Mouse (Mus musculus) limb, embryonic 15.5 days (tissue): ENCODE data around the gene Magi2. TPM values are rescaled to one million over a fixed set of nuclear protein-coding genes. Genes with fewer than 3 reads are reported as not detected.

Experiments used
- ATAC-seq: fragments of 200-750 bp; cut with Nextera tagmentation; 2 replicates; pipeline ENCODE4 v1.8.0; 2017; ENCODE audit warnings: low read depth, moderate TSS enrichment; ENCODE audit not compliant: insufficient number of reproducible peaks, low FRiP score, low TSS enrichment
- H3K27ac ChIP-seq: fragments of 300-500 bp; sonication (generic); 2 replicates; pipeline ENCODE4 v1.5.1; 2015; ENCODE audit warnings: moderate library complexity, mild to moderate bottlenecking, inconsistent platforms
- H3K27me3 ChIP-seq: fragments of 300-500 bp; sonication (generic); 2 replicates; pipeline ENCODE4 v1.6.1; 2015; ENCODE audit warnings: inconsistent platforms
- H3K36me3 ChIP-seq: fragments of 300-500 bp; sonication (generic); 2 replicates; pipeline ENCODE4 v1.6.1; 2015; ENCODE audit warnings: inconsistent platforms
- H3K4me1 ChIP-seq: fragments of 300-500 bp; sonication (generic); 2 replicates; pipeline ENCODE4 v1.6.1; 2015; ENCODE audit warnings: inconsistent platforms
- H3K4me2 ChIP-seq: fragments of 300-500 bp; sonication (generic); 2 replicates; pipeline ENCODE4 v1.6.1; 2015; ENCODE audit warnings: mild to moderate bottlenecking, inconsistent platforms
- H3K4me3 ChIP-seq: fragments of 300-500 bp; sonication (generic); 2 replicates; pipeline ENCODE4 v1.5.1; 2015; ENCODE audit warnings: mild to moderate bottlenecking, inconsistent platforms
- H3K9ac ChIP-seq: fragments of 300-500 bp; sonication (generic); 2 replicates; pipeline ENCODE4 v1.6.1; 2015; ENCODE audit warnings: inconsistent platforms
- H3K9me3 ChIP-seq: fragments of 300-500 bp; sonication (generic); 2 replicates; pipeline ENCODE4 v1.6.1; 2016; ENCODE audit warnings: inconsistent platforms
- WGBS: fragments of 180-500 bp; shearing (Covaris S2); methylation state at CpG from one replicate; pipeline ENCODE4 v1.1.7; 2015; 5-methylcytosine and 5-hydroxymethylcytosine counted together
- polyA plus RNA-seq: library from polyadenylated mRNA; unstranded; fragments of >200 nt; fragmentation: Nextera tagmentation; extraction: Ambion mirVana; gene quantifications from 2 replicates; pipeline ENCODE4 v1.2.1, GENCODE M21; 2015

Magi2 gene
- polyA plus RNA-seq, 1 experiment from 2014 or later, result 5.3 TPM

DNA sequence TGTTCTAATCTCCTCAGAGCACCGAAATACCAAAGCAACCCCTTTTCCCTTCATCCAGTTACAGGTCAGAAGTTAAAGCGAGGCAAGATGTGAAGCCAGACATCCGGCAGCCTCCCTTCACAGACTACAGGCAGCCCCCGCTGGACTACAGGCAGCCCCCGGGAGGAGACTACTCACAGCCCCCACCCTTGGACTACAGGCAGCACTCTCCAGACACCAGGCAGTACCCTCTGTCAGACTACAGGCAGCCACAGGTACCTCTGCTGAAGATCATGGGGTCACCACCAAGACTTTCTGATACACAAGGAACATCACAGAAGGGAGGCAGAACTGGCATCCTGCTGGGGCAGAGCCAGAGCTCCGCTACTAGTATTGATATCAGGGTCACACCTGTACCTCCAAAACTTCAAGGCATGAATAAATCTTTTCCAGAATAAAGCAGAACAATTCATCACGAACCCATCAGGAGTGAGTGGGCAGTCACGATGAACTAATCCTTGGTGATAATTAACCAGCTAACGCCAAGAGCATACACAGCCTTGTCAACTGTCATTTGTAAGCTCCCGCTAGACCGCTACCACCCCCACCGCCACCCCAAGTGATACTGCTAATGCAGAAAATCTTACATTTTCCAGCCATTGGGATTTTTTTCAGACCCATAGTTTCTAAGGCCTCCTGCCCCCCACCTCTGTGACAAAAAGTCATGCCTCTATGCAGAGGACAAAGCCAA, 1382.5 kb downstream of the Magi2 start:
- H3K4me2 ChIP-seq, result no peak overlapping the region
- no peak for ATAC-seq
- H3K4me3 ChIP-seq, result no peak overlapping the region

DNA sequence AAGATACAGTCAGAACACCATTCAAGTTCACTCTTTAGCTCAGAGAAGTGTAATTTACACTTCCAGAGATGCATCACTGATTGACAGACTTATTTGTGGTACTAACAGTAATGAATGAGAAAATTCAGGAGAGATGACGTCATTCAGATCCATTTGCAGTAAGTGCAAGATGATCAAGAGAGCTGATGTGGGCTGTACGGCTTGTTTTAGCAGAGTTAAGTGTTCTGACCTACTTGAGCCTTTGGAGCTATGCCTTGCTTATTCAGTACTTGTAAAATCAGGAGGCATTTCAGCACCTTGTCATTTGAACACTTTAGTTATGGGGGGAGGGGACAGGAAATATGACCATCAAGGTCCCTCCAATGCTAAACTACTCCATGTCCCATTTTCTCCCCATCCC, 1383.8 kb downstream of the Magi2 start:
- no peaks in the 10 kb centered on the region for H3K4me1 ChIP-seq
- 75% methylated on average over 2 of the region's 2 CpGs for WGBS

More for the DNA sequence above, 1382.5 kb downstream of the Magi2 start:
- no peaks in the 10 kb centered on the region for H3K27me3 ChIP-seq
- no peaks in the 10 kb centered on the region for H3K9me3 ChIP-seq
- H3K4me1 ChIP-seq, result no peaks in the 10 kb centered on the region
- H3K9ac ChIP-seq, result no peak overlapping the region
- H3K36me3 ChIP-seq, result no peaks in the 10 kb centered on the region
- WGBS, result 86% methylated on average over 12 of the region's 12 CpGs
- H3K27ac ChIP-seq, result no peak overlapping the region

DNA sequence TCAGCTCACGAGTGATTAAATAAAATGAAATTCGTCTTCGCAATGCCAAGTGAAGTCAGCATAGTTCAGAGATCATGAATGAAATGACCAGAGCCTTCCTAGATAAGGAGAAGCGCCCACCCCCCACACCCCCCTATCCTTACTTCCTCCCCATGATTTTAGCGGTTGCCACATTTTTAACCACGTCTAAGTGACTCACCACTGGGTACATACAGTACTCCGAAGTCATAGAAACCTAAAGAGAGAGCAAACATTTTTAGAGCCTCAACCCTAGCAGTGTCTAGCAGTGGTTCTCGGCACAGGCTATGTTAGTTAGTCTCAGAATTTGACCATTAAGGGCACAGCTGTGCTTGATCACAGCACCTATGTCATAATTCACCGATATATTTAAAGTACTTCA, 1385.8 kb downstream of the Magi2 start:
- Histone ChIP-seq H3K4me3 (no peak overlapping the region), H3K27me3 (no peaks in the 10 kb centered on the region), H3K9me3 (no peaks in the 10 kb centered on the region), H3K36me3 (no peaks in the 10 kb centered on the region), H3K27ac (no peak overlapping the region), H3K9ac (no peak overlapping the region), H3K4me2 (no peak overlapping the region), H3K4me1 (no peaks in the 10 kb centered on the region)
- WGBS, result 68% methylated on average over 9 of the region's 9 CpGs
- ATAC-seq, result no peak

More for the DNA sequence above, 1383.8 kb downstream of the Magi2 start:
- no peak for ATAC-seq
- H3K9ac ChIP-seq, result no peak overlapping the region
- H3K27me3 ChIP-seq, result no peaks in the 10 kb centered on the region
- no peaks in the 10 kb centered on the region for H3K9me3 ChIP-seq
- H3K36me3 ChIP-seq, result no peaks in the 10 kb centered on the region
- H3K4me3 ChIP-seq, result no peak overlapping the region
- H3K27ac ChIP-seq, result no peak overlapping the region
- no peak overlapping the region for H3K4me2 ChIP-seq

DNA sequence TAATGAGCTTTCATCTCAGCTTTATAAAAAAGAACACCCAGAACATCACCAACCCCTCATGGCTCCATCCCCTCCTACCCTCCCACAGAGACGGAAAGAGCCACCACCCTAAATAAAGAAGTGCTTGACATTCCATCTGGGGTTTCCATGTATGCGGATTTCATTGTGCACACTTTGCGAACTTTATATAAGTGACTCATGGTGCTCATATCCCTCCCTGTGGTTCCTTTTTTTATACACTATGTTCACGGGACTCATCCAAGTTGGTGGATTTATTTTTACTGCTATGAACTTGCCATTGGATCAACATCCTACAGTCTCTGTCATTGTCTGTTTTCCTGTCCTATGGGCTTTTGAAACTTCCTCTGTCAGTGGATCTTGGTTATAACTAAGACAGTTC, 1388.1 kb downstream of the Magi2 start:
- H3K27ac ChIP-seq, result no peak overlapping the region
- 73% methylated on average over 4 of the region's 4 CpGs for WGBS
- H3K36me3 ChIP-seq, result no peaks in the 10 kb centered on the region
- H3K9me3 ChIP-seq, result no peaks in the 10 kb centered on the region
- no peak overlapping the region for H3K4me2 ChIP-seq
- ATAC-seq, result no peak
- H3K4me1 ChIP-seq, result no peaks in the 10 kb centered on the region
- no peak overlapping the region for H3K9ac ChIP-seq
- no peaks in the 10 kb centered on the region for H3K27me3 ChIP-seq
- no peak overlapping the region for H3K4me3 ChIP-seq

DNA sequence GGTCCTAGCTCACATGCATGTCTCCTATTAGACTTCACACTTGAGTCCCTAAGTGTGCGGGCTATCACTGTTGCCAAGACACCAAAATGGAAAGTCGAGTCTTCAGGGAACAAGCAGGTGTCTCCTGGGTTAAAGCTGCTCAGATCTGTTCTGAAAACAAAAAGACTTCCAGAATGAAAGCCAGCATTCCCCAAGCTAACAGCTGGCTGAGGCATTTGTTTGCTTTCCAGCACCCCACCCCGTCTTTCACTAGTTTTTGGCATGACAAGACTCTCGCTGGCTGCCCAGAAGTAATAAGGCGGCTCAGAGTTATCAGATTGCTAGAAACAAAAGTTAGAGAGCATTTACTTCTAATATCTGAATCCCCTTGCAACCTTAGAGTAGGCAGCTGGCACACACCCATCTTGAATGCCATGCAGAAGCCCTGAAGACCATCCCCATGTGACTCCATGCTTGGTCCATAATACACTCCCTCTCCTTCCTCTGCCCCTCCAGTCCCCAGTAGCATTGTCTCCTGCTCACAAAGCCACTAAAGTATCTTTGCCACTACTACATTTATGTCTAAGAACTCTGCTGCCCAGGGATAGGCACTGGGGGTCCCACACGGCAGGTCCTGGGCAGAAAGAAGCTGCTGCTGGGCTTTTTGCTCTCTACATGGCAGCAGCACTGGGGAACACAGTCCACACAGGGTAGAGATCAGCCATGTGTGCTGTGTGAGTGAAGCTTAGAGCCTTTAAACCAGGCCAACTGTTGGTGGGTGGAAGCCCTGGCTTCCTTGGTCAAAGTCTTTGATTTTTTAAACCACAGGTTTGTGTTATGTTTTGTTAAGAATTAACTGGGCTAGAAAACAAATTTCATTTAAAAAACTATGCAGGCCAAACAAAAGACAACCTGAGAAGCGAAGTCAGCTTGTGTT, 1394.0 kb downstream of the Magi2 start:
- Histone ChIP-seq H3K4me1 (0 out of 2 replicates have a peak, but pooled peaks cover 3% of the 10 kb centered on the region), H3K27me3 (no peaks in the 10 kb centered on the region), H3K27ac (0 out of 2 replicates have a peak overlapping the region, but pooled peaks have one; percentile 43), H3K9me3 (no peaks in the 10 kb centered on the region), H3K9ac (no peak overlapping the region), H3K4me3 (no peak overlapping the region), H3K36me3 (no peaks in the 10 kb centered on the region), H3K4me2 (no peak overlapping the region)
- WGBS, result 70% methylated on average over 7 of the region's 7 CpGs
- ATAC-seq, result no peak

DNA sequence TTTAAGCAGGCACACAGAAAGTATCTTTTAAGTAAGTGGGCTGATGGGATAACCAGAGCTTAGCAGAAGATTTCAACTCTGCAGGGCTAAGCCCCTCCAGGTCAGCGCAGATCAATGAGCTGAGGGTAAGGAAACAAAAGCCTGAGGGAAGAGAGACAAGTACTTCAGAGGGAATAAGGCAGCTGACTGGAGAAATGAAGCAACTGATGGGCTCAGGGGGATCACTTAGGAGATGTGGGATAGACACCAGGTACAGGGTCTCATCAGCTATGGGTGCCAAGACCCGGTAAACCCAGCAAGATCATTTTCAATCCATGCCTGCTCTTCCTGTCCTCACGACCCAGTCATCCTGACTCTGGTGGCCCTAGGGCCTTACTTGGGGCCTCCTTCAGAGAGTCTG, 1395.6 kb downstream of the Magi2 start:
- Histone ChIP-seq H3K4me3 (no peak overlapping the region), H3K4me2 (no peak overlapping the region), H3K4me1 (0 out of 2 replicates have a peak, but pooled peaks cover 3% of the 10 kb centered on the region), H3K9me3 (no peaks in the 10 kb centered on the region), H3K27me3 (no peaks in the 10 kb centered on the region), H3K27ac (no peak overlapping the region), H3K9ac (no peak overlapping the region), H3K36me3 (no peaks in the 10 kb centered on the region)
- WGBS, result 77% methylated on average over 3 of the region's 3 CpGs
- ATAC-seq, result no peak

DNA sequence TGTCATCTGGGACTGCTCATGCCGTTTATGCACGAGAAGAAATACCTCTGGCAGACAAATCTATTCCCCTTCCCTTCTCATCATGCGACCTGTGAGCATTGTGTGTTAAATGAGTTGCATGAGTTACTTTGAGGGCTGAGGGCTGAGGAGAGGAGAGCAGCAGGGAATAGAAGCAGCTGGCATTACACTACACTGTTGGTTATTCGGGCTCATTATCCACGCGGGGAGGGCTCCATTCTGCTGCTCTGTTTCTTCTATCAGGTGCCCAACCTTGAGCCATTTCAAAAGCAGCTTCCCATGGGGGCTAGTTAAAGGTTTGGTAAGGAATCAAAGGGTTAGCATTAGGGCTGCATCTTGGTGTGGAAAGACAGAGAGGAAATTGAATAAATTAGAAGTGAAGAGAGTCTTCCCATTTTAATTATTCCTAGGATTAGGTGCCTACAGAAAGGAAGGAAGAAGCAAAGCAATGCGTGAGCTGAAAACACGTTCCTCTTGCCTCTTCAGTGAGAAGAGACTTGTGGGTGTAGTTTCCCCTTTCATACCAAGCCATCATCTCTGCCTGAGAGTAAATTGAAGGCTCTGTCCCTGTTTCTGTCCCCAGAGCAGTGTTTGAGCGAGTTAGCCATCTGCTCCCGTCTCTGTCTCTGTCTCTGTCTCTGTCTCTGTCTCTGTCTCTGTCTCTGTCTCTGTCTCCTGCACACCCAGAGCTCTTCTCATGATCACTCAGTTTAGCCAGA, 1396.2 kb downstream of the Magi2 start:
- no peak overlapping the region for H3K4me2 ChIP-seq
- ATAC-seq, result no peak
- WGBS, result 55% methylated on average over 10 of the region's 10 CpGs
- no peak overlapping the region for H3K9ac ChIP-seq
- no peaks in the 10 kb centered on the region for H3K36me3 ChIP-seq
- no peak overlapping the region for H3K4me3 ChIP-seq
- 0 out of 2 replicates have a peak, but pooled peaks cover 3% of the 10 kb centered on the region for H3K4me1 ChIP-seq
- no peaks in the 10 kb centered on the region for H3K9me3 ChIP-seq
- no peak overlapping the region for H3K27ac ChIP-seq
- H3K27me3 ChIP-seq, result no peaks in the 10 kb centered on the region

DNA sequence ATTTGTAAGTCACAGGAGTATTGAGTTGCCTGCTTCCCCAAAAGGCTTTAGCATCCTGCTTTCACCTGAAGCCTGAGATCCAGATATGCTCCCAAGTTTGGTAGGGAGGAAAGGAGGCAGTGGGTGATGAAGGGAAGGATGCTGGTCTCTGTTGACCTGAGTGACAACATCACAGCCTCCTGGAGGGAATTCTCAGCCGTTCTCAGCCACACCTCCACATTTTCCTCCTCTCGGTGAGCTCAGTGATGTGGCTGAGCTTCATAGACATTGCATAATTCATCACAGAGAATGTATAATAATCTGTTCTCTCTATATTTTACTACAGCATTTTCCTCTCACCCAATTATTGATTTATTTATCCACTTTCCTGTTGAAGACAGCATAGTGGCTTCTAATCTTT, 1398.3 kb downstream of the Magi2 start:
- H3K9me3 ChIP-seq, result no peaks in the 10 kb centered on the region
- H3K9ac ChIP-seq, result no peak overlapping the region
- ATAC-seq, result no peak
- no peak overlapping the region for H3K4me3 ChIP-seq
- 0 out of 2 replicates have a peak, but pooled peaks cover 3% of the 10 kb centered on the region for H3K4me1 ChIP-seq
- H3K36me3 ChIP-seq, result no peaks in the 10 kb centered on the region
- 59% methylated on average over 2 of the region's 2 CpGs for WGBS
- no peak overlapping the region for H3K4me2 ChIP-seq
- no peaks in the 10 kb centered on the region for H3K27me3 ChIP-seq
- H3K27ac ChIP-seq, result no peak overlapping the region

DNA sequence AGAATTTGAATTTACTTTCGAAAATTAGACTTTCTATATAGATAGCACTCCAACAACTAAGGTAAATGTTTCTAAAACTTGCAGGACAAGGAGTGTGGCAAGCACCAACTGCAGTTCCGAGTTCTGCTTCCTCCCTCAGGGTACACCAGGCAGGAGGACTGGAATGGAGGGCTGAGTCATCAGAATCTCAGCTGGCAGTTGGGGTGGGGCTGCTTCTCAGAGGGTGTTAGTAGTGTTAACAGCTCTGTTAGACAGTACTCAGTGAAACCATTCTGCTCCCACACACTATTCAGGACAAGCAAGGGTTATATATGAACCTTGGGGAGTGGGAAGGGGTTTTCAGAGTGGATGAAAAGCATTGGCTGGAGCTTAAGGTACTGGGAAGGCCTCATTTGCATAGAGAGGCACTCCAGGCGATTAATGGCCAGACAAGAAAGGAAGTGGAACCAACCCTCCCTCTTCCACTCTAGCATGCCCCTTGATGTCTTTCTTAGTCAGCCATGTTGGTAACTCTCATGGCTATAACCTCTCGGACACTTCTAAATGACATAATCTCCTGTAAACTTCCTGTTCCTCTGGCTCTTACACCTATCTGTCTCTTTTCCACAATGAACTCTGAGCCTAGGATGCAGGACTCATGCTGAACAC, 1402.2 kb downstream of the Magi2 start:
- H3K4me3 ChIP-seq, result no peak overlapping the region
- ATAC-seq, result no peak
- H3K9me3 ChIP-seq, result no peaks in the 10 kb centered on the region
- H3K27me3 ChIP-seq, result no peaks in the 10 kb centered on the region
- H3K4me1 ChIP-seq, result no peaks in the 10 kb centered on the region
- 61% methylated on average over 4 of the region's 4 CpGs for WGBS
- no peak overlapping the region for H3K9ac ChIP-seq
- H3K36me3 ChIP-seq, result no peaks in the 10 kb centered on the region
- no peak overlapping the region for H3K27ac ChIP-seq
- no peak overlapping the region for H3K4me2 ChIP-seq

DNA sequence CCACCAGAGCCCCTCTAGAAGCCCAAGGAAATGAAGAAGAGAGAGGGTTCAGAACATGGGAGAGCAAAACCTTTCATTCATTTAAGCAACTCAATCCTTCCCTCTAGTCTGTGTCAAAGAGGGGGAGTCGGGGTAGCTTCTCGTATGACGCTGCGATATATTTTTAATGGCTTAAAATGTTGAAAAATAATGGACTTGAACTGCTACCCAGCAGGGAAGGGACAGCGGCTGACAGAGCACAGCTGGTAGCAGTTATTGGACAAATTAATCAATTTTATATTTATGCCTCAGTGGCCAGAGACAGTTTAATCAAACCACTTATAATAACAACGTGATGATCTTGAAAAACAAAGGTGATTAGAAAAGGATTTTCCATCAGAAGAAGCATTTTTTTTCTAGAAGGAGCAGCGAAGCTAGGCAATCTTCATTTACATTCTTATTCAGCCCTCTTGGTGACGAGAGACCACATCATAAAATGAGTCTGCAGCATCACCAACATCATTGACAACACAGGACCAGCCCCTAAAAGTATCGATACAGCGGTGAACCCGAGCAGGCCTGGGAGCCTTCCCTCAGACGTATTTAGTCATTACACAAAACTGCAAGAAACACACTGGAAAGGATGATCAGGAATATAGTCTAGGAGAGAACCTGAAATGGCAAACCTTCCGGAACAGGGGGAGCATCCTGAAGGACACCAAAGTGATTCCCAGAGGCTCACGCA, 1407.4 kb downstream of the Magi2 start:
- H3K36me3 ChIP-seq, result no peaks in the 10 kb centered on the region
- 63% methylated on average over 14 of the region's 14 CpGs for WGBS

DNA sequence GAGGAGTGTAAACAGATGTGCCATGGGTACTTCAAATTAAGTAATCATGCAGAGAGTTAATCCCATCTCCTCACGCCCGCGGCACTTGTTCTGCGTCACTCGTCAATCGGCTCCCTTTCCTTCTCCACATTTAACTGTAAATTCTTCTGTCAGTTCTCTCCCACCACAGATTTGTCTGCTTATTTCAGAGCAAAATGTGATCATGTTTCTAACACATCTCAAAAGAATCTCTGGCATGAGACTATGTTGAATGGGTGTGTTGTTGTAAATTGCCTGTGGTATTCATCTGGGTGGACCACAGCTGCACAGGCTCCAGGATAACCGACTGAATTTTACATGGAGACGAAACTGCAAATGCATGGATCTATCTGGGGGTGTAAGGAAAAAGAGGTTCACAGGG, 1408.0 kb downstream of the Magi2 start:
- WGBS, result 44% methylated on average over 8 of the region's 8 CpGs

More for the DNA sequence above, 1407.4 kb downstream of the Magi2 start:
- no peak overlapping the region for H3K4me2 ChIP-seq
- no peaks in the 10 kb centered on the region for H3K9me3 ChIP-seq
- no peak overlapping the region for H3K27ac ChIP-seq
- H3K9ac ChIP-seq, result no peak overlapping the region
- no peak overlapping the region for H3K4me3 ChIP-seq
- no peaks in the 10 kb centered on the region for H3K27me3 ChIP-seq
- no peaks in the 10 kb centered on the region for H3K4me1 ChIP-seq
- ATAC-seq, result no peak

More for the DNA sequence above, 1408.0 kb downstream of the Magi2 start:
- Histone ChIP-seq H3K9ac (no peak overlapping the region), H3K27me3 (no peaks in the 10 kb centered on the region), H3K4me2 (no peak overlapping the region), H3K9me3 (no peaks in the 10 kb centered on the region), H3K4me3 (no peak overlapping the region), H3K27ac (no peak overlapping the region), H3K36me3 (no peaks in the 10 kb centered on the region), H3K4me1 (no peaks in the 10 kb centered on the region)
- no peak for ATAC-seq
